Mouse (Mus musculus) CH12.LX (cell line): ENCODE measurements around the gene Rhob. TPM values are rescaled to one million over a fixed set of nuclear protein-coding genes. Genes with fewer than 3 reads are reported as not detected.

Experiments
- DNase-seq: peaks from one replicate; pipeline ENCODE4 v3.0.0-alpha.2; 2013; ENCODE audit errors: extremely low read depth
- H3K27ac ChIP-seq: 2 replicates; pipeline ENCODE4 v1.5.1; 2012; ENCODE audit warnings: low read depth, mild to moderate bottlenecking, control low read depth, moderate library complexity; ENCODE audit not compliant: insufficient read depth
- H3K27me3 ChIP-seq: replicated peaks from 2 replicates; pipeline ENCODE3; 2012; ENCODE audit warnings: inconsistent platforms
- H3K36me3 ChIP-seq, 2 experiments: replicated peaks in 1 of 2; 2 replicates each; pipeline versions ENCODE3 to v1.6.1; 2012; ENCODE audit warnings: inconsistent platforms in 1 of 2, low read length in 1 of 2, mild to moderate bottlenecking in 1 of 2, mixed read lengths in 1 of 2, moderate library complexity in 1 of 2; ENCODE audit not compliant: control insufficient read depth in 1 of 2, insufficient read depth in 1 of 2
- H3K4me1 ChIP-seq, 2 experiments: 2 replicates each; pipeline ENCODE4 v1.6.1; 2012; ENCODE audit warnings: inconsistent platforms in 1 of 2, moderate library complexity in 1 of 2; ENCODE audit not compliant: insufficient read depth in 2 of 2, control insufficient read depth in 1 of 2
- H3K4me2 ChIP-seq: 2 replicates; pipeline ENCODE4 v1.6.1; 2012; ENCODE audit warnings: low read depth, mild to moderate bottlenecking, control low read depth; ENCODE audit not compliant: poor library complexity, insufficient read depth, severe bottlenecking
- H3K4me3 ChIP-seq, 3 experiments: fragments of 150-350 bp in 1 of 3; sonication (generic) in 1 of 3; replicated peaks in 1 of 3; 2 replicates each; pipeline versions ENCODE3 to v1.5.1; 2011 to 2012; ENCODE audit warnings: low read depth in 2 of 3, low read length in 2 of 3, mild to moderate bottlenecking in 2 of 3, moderate library complexity in 2 of 3, control low read depth in 1 of 3, improper control_type of control experiment in 1 of 3, inconsistent platforms in 1 of 3, mixed read lengths in 1 of 3; ENCODE audit not compliant: poor library complexity in 1 of 3
- H3K79me2 ChIP-seq: replicated peaks from 2 replicates; pipeline ENCODE4 v1.6.1; 2012; ENCODE audit warnings: mild to moderate bottlenecking, moderate library complexity; ENCODE audit not compliant: control insufficient read depth, poor library complexity, insufficient read depth, severe bottlenecking; ENCODE audit errors: extremely low read depth
- H3K9ac ChIP-seq: 2 replicates; pipeline ENCODE4 v1.6.1; 2012; ENCODE audit warnings: low read depth, mild to moderate bottlenecking, control low read depth, moderate library complexity; ENCODE audit not compliant: insufficient read depth
- H3K9me3 ChIP-seq: replicated peaks from 2 replicates; pipeline ENCODE3; 2012; ENCODE audit warnings: low read length, inconsistent platforms, mixed read lengths
- BHLHE40 ChIP-seq: IDR thresholded peaks from 2 replicates; pipeline ENCODE4 v1.6.1; 2011; ENCODE audit warnings: mild to moderate bottlenecking, low read depth, low read length, improper control_type of control experiment
- CHD1 ChIP-seq: IDR thresholded peaks from 2 replicates; pipeline ENCODE4 v1.6.1; 2012; ENCODE audit warnings: low read depth, low read length, improper control_type of control experiment, inconsistent platforms
- CHD2 ChIP-seq: IDR thresholded peaks from 2 replicates; pipeline ENCODE4 v1.6.1; 2011; ENCODE audit warnings: low read length, improper control_type of control experiment
- EP300 ChIP-seq: IDR thresholded peaks from 2 replicates; pipeline ENCODE4 v1.6.1; 2011; ENCODE audit warnings: low read length, improper control_type of control experiment
- GABPA ChIP-seq: IDR thresholded peaks from 2 replicates; pipeline ENCODE4 v1.6.1; 2012; ENCODE audit warnings: low read depth, low read length, improper control_type of control experiment, inconsistent platforms; ENCODE audit not compliant: insufficient replicate concordance
- IRF4 ChIP-seq: IDR thresholded peaks from 2 replicates; pipeline ENCODE4 v1.6.1; 2014; ENCODE audit warnings: low read depth, mild to moderate bottlenecking, inconsistent platforms, low read length, improper control_type of control experiment
- MAFK ChIP-seq: IDR thresholded peaks from 2 replicates; pipeline ENCODE4 v1.6.1; 2011; ENCODE audit warnings: low read length, improper control_type of control experiment; ENCODE audit not compliant: insufficient replicate concordance
- PAX5 ChIP-seq: IDR thresholded peaks from 2 replicates; pipeline ENCODE4 v1.6.1; 2012; ENCODE audit warnings: low read length, inconsistent platforms, mixed read lengths
- RAD21 ChIP-seq: IDR thresholded peaks from 2 replicates; pipeline ENCODE4 v1.6.1; 2011; ENCODE audit warnings: low read depth, mild to moderate bottlenecking, low read length, improper control_type of control experiment, moderate library complexity
- RCOR1 ChIP-seq: conservative IDR thresholded peaks from 2 replicates; pipeline ENCODE4 v1.6.1; 2012; ENCODE audit warnings: low read depth, mild to moderate bottlenecking, inconsistent platforms, low read length, improper control_type of control experiment
- TBP ChIP-seq: conservative IDR thresholded peaks from 2 replicates; pipeline ENCODE4 v1.6.1; 2011; ENCODE audit warnings: low read depth, low read length, improper control_type of control experiment
- TCF12 ChIP-seq: IDR thresholded peaks from 2 replicates; pipeline ENCODE4 v1.6.1; 2014; ENCODE audit warnings: low read depth, mild to moderate bottlenecking, inconsistent platforms, low read length, improper control_type of control experiment
- ZC3H11A ChIP-seq: IDR thresholded peaks from 2 replicates; pipeline ENCODE4 v1.6.1; 2012; ENCODE audit warnings: low read depth, mild to moderate bottlenecking, inconsistent platforms, low read length, improper control_type of control experiment
- ZMIZ1 ChIP-seq: IDR thresholded peaks from 2 replicates; pipeline ENCODE4 v1.6.1; 2012; ENCODE audit warnings: low read depth, mild to moderate bottlenecking, inconsistent platforms, low read length, improper control_type of control experiment
- dilution Hi-C: fragments of 300-500 bp; cut with MboI; formaldehyde crosslinking; loops from 2 replicates; pipeline ENCODE4 v1.14.3; 2020; ENCODE audit warnings: low sequenced_read_pairs; ENCODE audit not compliant: extremely low pct_unique_long_range_greater_than_20kb, extremely low pct_ligation_motif_present
- in situ Hi-C: fragments of 300-500 bp; cut with MboI; formaldehyde crosslinking; loops from 3 replicates; pipeline ENCODE4 v1.14.3; 2019; ENCODE audit warnings: low sequenced_read_pairs, low pct_ligation_motif_present, low pct_unique_long_range_greater_than_20kb, mixed read lengths
- polyA plus RNA-seq: library from polyadenylated mRNA; unstranded; fragments of >175 nt; gene quantifications from 2 replicates; pipeline ENCODE4 v1.2.1, GENCODE M21; 2012; ENCODE audit warnings: low read depth; ENCODE audit not compliant: insufficient read length
- total RNA-seq, 2 experiments: library from RNA; depleted of rRNA; stranded (reverse); fragments of 300-350 nt in 1 of 2; fragments of >200 nt in 1 of 2; gene quantifications; 2 replicates each; pipeline ENCODE4 v1.2.3; 2012 to 2014

Rhob gene
- total and polyA plus RNA-seq, 3 experiments, result 42.1 to 54.1 (median 52.9) TPM

DNA sequence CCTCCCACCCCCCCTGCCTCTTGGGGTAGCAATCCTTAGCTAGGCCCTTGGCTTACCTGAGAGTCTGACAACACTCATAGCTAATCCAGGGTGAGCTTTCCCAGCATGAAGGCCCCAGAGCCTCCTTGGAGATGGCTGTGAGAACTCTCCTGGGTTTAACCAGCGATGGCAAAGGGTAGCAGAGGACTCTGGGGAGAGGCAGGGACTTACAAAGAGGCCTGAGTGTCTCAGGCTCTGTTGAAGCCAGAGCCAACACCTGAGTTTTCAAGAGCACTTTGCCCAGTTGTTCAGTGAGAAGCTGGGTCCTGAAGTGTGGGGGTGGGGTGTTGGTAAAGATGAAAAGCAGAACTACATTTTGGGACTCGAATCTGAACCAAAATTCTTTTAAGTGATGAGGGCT lies 44.8 kb downstream of the Rhob start:
- Histone ChIP-seq H3K4me2 (no peak overlapping the region), H3K27ac (no peak overlapping the region), H3K9me3 (no peaks in the 10 kb centered on the region), H3K9ac (no peak overlapping the region), H3K36me3 (no peaks in the 10 kb centered on the region), H3K4me1 (peaks cover 11 to 48% of the 10 kb centered on the region in 2 experiments; a peak in 3 of 4 replicates), H3K4me3 (no peak overlapping the region)
- in situ Hi-C loops, result no loop called here
- peak; percentile 13 for DNase-seq
- no peak for TF ChIP-seq ZC3H11A
- no peak for TF ChIP-seq RAD21
- no peak for TF ChIP-seq CHD2
- no peak for TF ChIP-seq CHD1
- no peak for TF ChIP-seq MAFK
- TF ChIP-seq RCOR1, result no peak
- TF ChIP-seq GABPA, result no peak
- no peak for TF ChIP-seq IRF4
- TF ChIP-seq EP300, result no peak
- TF ChIP-seq ZMIZ1, result no peak
- TF ChIP-seq PAX5, result no peak
- no peak for TF ChIP-seq TCF12
- TF ChIP-seq, all 38 proteins: peak for 0
- H3K27me3 ChIP-seq, result no peaks in the 10 kb centered on the region
- H3K79me2 ChIP-seq, result no peaks in the 10 kb centered on the region
- dilution Hi-C loops, result no loop called here

DNA sequence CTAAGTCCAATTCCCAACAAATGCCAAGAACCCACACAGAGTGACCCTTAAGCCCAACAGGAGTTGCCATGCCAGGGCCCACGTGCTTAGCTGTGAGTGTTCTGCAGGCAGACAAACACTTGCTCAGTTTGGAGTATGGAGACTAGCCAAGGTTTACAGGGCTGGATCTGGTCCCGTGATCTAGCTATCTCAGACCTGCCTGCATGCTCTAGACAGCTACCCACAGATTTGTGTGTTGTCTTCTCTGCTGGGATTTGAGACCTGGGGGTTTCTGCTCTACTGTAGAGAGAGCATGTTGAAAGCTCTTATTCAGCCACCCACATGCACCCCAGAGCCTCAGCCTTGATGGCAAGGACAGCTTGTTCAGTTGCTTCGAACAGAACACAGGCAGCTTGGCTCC lies 45.3 kb downstream of the Rhob start:
- Histone ChIP-seq H3K9me3 (no peaks in the 10 kb centered on the region), H3K4me1 (peaks cover 11 to 45% of the 10 kb centered on the region in 2 experiments; a peak in 3 of 4 replicates)
- dilution Hi-C loops, result no loop called here
- in situ Hi-C loops, result no loop called here
- no peak for TF ChIP-seq RAD21
- TF ChIP-seq TBP, result no peak
- TF ChIP-seq BHLHE40, result no peak
- no peak for TF ChIP-seq ZC3H11A
- TF ChIP-seq PAX5, result no peak
- TF ChIP-seq CHD1, result no peak
- TF ChIP-seq GABPA, result no peak
- no peak for TF ChIP-seq MAFK
- TF ChIP-seq, all 38 proteins: peak for 0
- no peak overlapping the region for H3K9ac ChIP-seq
- no peak overlapping the region for H3K27ac ChIP-seq
- no peaks in the 10 kb centered on the region for H3K27me3 ChIP-seq
- H3K4me2 ChIP-seq, result no peak overlapping the region
- no peak overlapping the region for H3K4me3 ChIP-seq
- no peaks in the 10 kb centered on the region for H3K36me3 ChIP-seq
- no peaks in the 10 kb centered on the region for H3K79me2 ChIP-seq
- DNase-seq, result no peak
